Mouse (Mus musculus) MEL (cell line): ENCODE data around the gene Tmem255a.
A peak's percentile ranks its signal among the peaks of the same experiment; 100 is the strongest.
"Not testable (repeated sequence)": the region's sequence is repeated elsewhere in the genome, so short reads cannot be mapped to it uniquely, and the experiment has no call there.

Source experiments
- CTCF ChIP-seq, 3 experiments: IDR thresholded peaks in 2 of 3; conservative IDR thresholded peaks in 1 of 3; 2 replicates each; pipeline ENCODE4 v1.5.1; 2011 to 2012; ENCODE audit warnings: low read length in 3 of 3, low read depth in 2 of 3, mild to moderate bottlenecking in 2 of 3, improper control_type of control experiment in 1 of 3, inconsistent platforms in 1 of 3, mixed read lengths in 1 of 3, moderate library complexity in 1 of 3; ENCODE audit not compliant: control insufficient read depth in 1 of 3, insufficient read depth in 1 of 3, poor library complexity in 1 of 3, severe bottlenecking in 1 of 3
- E2F4 ChIP-seq: IDR thresholded peaks from 2 replicates; pipeline ENCODE4 v1.6.1; 2011; ENCODE audit warnings: low read depth, low read length, improper control_type of control experiment, borderline replicate concordance
- EP300 ChIP-seq, 2 experiments: IDR thresholded peaks; 2 replicates each; pipeline ENCODE4 v1.6.1; 2011; ENCODE audit warnings: improper control_type of control experiment in 2 of 2, low read length in 2 of 2, low read depth in 1 of 2, mild to moderate bottlenecking in 1 of 2
- GATA1 ChIP-seq: IDR thresholded peaks from 2 replicates; pipeline ENCODE4 v1.6.1; 2011; ENCODE audit warnings: low read depth, low read length, improper control_type of control experiment
- MAX ChIP-seq: IDR thresholded peaks from 2 replicates; pipeline ENCODE4 v1.6.1; 2011; ENCODE audit warnings: low read length, improper control_type of control experiment
- MXI1 ChIP-seq: IDR thresholded peaks from 2 replicates; pipeline ENCODE4 v1.6.1; 2011; ENCODE audit warnings: mild to moderate bottlenecking, low read depth, low read length, improper control_type of control experiment
- POLR2A ChIP-seq, 2 experiments: IDR thresholded peaks; 2 replicates each; pipeline ENCODE4 v1.6.1; 2011 to 2012; ENCODE audit warnings: low read length in 2 of 2, mild to moderate bottlenecking in 2 of 2, control low read depth in 1 of 2, improper control_type of control experiment in 1 of 2, low read depth in 1 of 2, moderate library complexity in 1 of 2; ENCODE audit not compliant: control insufficient read depth in 1 of 2, insufficient read depth in 1 of 2, poor library complexity in 1 of 2
- SIN3A ChIP-seq: IDR thresholded peaks from 2 replicates; pipeline ENCODE4 v1.6.1; 2012; ENCODE audit warnings: low read length, improper control_type of control experiment, inconsistent platforms
- TBP ChIP-seq: IDR thresholded peaks from 2 replicates; pipeline ENCODE4 v1.8.0; 2011; ENCODE audit warnings: low read depth, low read length, improper control_type of control experiment
- UBTF ChIP-seq: IDR thresholded peaks from 2 replicates; pipeline ENCODE4 v1.6.1; 2012; ENCODE audit warnings: low read depth, mild to moderate bottlenecking, inconsistent platforms, low read length, improper control_type of control experiment, moderate library complexity, borderline replicate concordance; ENCODE audit not compliant: insufficient read depth
- USF1 ChIP-seq: IDR thresholded peaks from 2 replicates; pipeline ENCODE4 v1.6.1; 2014; ENCODE audit warnings: low read depth, mild to moderate bottlenecking, inconsistent platforms, low read length, improper control_type of control experiment, moderate library complexity
- ZKSCAN1 ChIP-seq: IDR thresholded peaks from 2 replicates; pipeline ENCODE4 v1.6.1; 2012; ENCODE audit warnings: low read depth, mild to moderate bottlenecking, inconsistent platforms, low read length, improper control_type of control experiment, moderate library complexity

DNA sequence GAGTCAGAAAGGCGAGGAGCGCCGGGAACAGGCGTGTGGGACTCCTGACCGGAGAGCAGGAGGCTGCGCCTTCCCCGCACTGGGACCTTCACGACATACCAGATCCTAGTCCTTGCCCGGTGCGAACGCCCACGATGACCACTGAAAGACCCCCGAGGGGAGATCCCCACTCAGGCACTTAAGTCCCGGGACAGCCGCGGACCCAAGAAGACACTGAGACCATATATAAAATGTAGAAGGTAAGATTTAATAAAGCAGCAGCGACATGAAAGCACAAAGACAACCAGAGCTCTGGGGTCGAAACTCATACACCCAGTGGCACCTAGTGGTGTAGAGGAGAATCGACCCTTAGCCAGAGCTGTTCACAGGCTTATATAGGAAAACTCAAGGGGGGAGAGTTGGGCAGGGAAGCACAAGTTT, 72.3 kb downstream of the Tmem255a start:
- TF ChIP-seq POLR2A (IDR thresholded peaks at IDR 0.05; ENCODE audit: control insufficient read depth in 1 of 2, insufficient read depth in 1 of 2, low read depth in 1 of 2, low read length in 2 of 2, poor library complexity in 1 of 2); TBP; E2F4; USF1; EP300 (IDR thresholded peaks at IDR 0.05; ENCODE audit: low read depth in 1 of 2, low read length in 2 of 2); ZKSCAN1; SIN3A; GATA1; UBTF; MAX; MXI1: not testable (repeated sequence)
- TF ChIP-seq CTCF (IDR thresholded peaks at IDR 0.05 in 2 of 3, conservative IDR thresholded peaks at IDR 0.05 in 1 of 3; ENCODE audit: control insufficient read depth in 1 of 3, insufficient read depth in 1 of 3, low read depth in 2 of 3, low read length in 3 of 3, poor library complexity in 1 of 3, severe bottlenecking in 1 of 3), result peak in 2 of 3 experiments; percentile 25 to 37; a peak in 3 of 6 replicates
